Mouse (Mus musculus) heart, postnatal 10 days (tissue): ENCODE results near the gene Utp18. TPM values are rescaled to one million over a fixed set of nuclear protein-coding genes. Genes with fewer than 3 reads are reported as not detected.

Experiments
- DNase-seq, 2 experiments: peaks; one replicate each; pipeline ENCODE4 v3.0.0; 2021
- intact Hi-C: fragments of 180-260 bp; cut with DNase I; formaldehyde crosslinking; loops from one replicate; pipeline ENCODE4 v1.15.1; 2025
- total RNA-seq, 2 experiments: library from RNA; stranded (reverse); gene quantifications; 2 replicates each; pipeline ENCODE4 v1.2.3; 2021

The Utp18 gene
- total RNA-seq, 2 experiments from 2014 or later = 12.8 to 14.5 TPM

- DNase-seq = no peak
Observed at GRCm38 (mm10) chr11:93829971-93830370, 55.6 kb downstream of the Utp18 start.

GRCm38 (mm10) chr11:93829327-93829679 lies 56.3 kb downstream of the Utp18 start:
- intact Hi-C loops = no loop called here
- DNase-seq = no peak

More at GRCm38 (mm10) chr11:93829971-93830370, 55.6 kb downstream of the Utp18 start:
- intact Hi-C loops = no loop called here

DNA sequence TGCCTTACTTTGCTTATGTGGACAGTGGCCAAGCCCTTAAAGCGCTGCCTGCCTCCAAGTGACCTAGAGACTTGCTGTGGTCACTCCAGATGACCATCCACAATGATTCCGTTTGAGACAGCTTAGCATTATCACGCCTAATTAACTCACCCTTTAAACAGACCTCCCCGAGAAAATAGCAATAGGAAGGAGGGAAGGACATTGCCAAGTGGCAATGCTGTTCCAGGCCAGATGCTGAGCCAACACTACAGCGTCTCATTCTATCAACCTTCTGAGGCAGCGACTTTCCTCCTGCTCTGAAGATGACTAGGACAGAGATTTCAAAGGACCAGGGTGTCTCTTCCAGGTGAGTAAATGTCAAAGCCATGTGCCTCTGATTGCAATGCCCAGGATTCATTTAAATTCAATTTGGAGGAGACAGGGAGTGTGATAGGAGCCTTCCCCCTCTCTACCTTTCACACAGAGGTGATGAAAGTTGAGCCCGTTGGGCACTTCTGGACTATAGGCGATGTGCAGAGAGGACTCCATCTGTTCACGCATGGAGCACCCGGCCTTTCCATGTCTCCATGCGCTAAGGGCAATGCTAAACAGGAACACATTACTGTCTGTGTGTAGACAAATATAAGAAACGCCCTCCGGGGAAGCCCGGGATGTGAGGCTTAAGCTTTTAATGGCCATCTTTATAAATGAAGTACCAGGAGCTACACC lies 56.8 kb downstream of the Utp18 start:
- intact Hi-C loops = no loop called here

DNA sequence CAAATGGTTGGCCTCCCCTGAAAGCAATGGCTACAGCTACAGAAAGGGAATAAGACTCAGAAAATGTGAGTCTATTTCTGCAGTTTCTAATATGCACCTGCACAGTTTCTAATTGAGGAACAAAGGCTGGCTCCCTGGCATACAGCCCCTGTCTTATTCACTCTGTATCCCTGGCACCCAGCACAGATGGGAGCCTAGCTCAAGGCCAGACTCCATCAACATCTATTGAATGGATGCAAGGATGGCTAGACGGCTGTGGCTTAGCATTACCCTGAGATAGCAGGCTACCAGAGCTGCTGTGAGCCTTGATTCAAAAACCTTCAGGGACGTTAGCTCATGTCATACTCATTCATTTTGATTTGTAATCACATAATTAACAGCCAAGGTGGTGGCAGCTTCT lies 63.3 kb downstream of the Utp18 start:
- no peak for DNase-seq
- intact Hi-C loops = no loop called here

More for the DNA sequence above, 56.8 kb downstream of the Utp18 start:
- DNase-seq = no peak

- intact Hi-C loops = no loop called here
- no peak for DNase-seq
Observed at GRCm38 (mm10) chr11:93821533-93821932, 64.0 kb downstream of the Utp18 start.

DNA sequence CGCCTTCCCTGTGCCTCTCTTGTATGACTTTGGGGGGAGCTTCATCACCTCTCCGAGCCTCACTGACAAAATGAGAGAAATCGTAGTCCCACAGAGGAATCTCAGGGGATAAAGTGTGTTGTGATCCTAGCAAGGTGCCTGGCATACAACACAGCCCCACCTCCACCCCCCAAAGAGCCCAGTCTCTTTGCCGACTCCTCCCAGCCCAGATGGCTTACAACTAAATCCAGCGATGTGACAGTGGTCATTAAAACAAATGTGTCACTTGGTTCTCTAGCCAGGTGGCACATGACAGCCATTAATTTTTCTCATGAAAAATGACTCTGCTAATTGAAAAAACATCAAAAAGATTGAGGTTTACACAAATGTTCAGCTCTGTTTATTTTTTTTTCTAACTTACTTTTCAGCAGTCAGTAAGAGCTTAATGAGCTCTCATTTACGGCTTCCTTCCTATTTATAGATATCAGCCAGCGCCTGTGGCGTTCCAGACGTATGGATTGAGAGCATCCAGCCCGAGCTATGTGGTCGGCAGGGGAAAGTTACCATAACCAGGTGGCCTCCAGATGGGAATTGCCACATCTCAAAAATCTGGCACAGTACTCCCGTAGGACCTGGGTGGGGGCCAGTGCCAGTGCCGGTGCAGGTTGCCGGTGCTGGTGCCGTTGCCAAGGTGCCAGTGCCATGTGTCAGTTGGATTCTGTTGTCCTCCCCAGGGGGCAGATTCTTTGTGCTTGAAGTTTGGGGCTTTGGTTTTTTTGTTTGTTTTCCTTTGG lies 67.4 kb downstream of the Utp18 start:
- intact Hi-C loops = no loop called here
- DNase-seq = no peak

GRCm38 (mm10) chr11:93812955-93813354 lies 72.6 kb downstream of the Utp18 start:
- DNase-seq = no peak
- intact Hi-C loops = loop anchor here (1.0 to 5.0 kb wide), 3 partner anchors 262 to 669 kb away; no protein-coding TSS in a partner anchor

DNA sequence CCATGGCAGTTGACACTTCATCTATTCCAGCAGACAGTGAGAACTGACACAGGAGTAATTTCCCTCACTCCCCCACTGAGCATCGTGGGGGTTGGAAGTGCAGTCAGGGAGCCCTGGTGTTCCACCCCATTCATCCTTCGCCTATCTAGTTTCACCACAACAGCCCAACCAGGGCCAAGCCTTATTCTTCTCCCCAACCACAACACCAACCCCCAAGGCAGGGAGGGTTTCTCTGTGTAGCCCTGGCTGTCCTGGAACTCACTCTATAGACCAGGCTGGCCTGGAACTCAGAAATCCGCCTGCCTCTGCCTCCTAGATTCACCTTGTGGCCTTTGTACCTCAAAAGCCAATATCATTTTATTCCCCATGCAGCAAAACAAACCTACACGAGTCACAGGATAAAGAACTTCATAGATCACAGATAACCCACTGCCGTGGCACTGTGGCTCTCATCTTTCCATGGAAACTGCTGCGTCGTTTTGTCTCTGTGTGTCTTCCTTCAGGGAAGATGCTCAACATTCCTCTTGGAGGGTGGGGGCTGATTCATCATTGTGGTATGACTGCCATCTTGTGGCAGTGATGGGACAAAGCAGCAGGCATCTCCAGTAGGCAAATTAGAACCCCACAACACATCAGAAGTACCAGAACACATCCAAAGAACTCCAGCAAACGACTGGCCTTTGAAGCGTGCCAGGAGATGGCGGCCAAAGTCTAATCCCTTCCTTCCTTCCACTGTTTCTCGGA lies 73.3 kb downstream of the Utp18 start:
- intact Hi-C loops = loop anchor here (1.0 to 5.0 kb wide), 3 partner anchors 261 to 668 kb away; no protein-coding TSS in a partner anchor
- DNase-seq = peak; percentile 32 to 53

Other genes starting within 250 kb of the Utp18 start
- 10 to 100 TPM; 31.4 to 36.5 TPM for gene Mbtd1, start 86 bp upstream of the Utp18 start, total RNA-seq
- 1,000 to 10,000 TPM; 1,170 to 1,184 TPM for gene Nme2, start 70.5 kb upstream of the Utp18 start, total RNA-seq
- gene Gm20390, start 82.5 kb upstream of the Utp18 start, total RNA-seq = 10 to 100 TPM; 29.4 to 39.4 TPM
- 10 to 100 TPM; 26.3 to 29.0 TPM for gene Nme1, start 82.8 kb upstream of the Utp18 start, total RNA-seq
- 100 to 1,000 TPM; 165 TPM for gene Spag9, start 110.3 kb upstream of the Utp18 start, total RNA-seq